Mouse (Mus musculus) brain, embryonic 14.5 days (tissue): ENCODE results near the gene Zbtb39.

ENCODE experiments used
- CTCF ChIP-seq: fragments of 200-500 bp; IDR thresholded peaks from 2 replicates; pipeline ENCODE4 v1.5.1; 2012; ENCODE audit warnings: inconsistent platforms, mild to moderate bottlenecking, moderate library complexity, borderline replicate concordance; ENCODE audit not compliant: insufficient read depth, insufficient read length; ENCODE audit errors: extremely low read depth
- POLR2A ChIP-seq: fragments of 200-500 bp; IDR thresholded peaks from 2 replicates; pipeline ENCODE4 v1.6.1; 2012; ENCODE audit warnings: mild to moderate bottlenecking, inconsistent platforms, borderline replicate concordance; ENCODE audit not compliant: poor library complexity, insufficient read depth, insufficient read length, severe bottlenecking; ENCODE audit errors: extremely low read depth

DNA sequence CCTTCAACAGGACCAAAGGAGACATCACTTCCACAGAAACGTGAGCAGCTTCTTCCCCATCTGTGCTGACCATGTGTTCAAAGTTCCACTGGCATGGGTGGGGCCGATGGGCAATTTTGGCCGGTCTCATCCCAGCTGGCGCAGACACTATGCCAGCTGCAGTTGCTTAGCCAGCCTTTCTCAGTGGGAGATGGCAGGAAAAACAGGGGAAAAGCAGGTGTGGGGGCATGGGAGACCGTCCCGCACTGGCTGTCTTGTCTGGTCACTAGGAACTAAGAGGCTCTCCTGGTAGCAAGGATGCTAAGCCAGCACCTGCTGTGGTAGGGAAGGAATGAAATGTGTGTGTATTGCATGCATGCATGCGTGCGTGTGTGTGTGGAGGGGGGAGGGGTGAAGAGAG, 10.9 kb upstream of the Zbtb39 start:
- no peak for TF ChIP-seq POLR2A
- TF ChIP-seq CTCF = no peak
